Mouse (Mus musculus): ENCODE data around the gene Stac2. TPM values are rescaled to one million over a fixed set of nuclear protein-coding genes. Genes with fewer than 3 reads are reported as not detected.
A peak's percentile ranks its signal among the peaks of the same experiment; 100 is the strongest.

The Stac2 gene
- polyA plus RNA-seq, 1 experiment: 37.7 TPM

GRCm38 (mm10) chr11:97994539-97995100 lies 58.6 kb downstream of the Stac2 start:
- WGBS: 9% methylated on average over 13 of the region's 13 CpGs
- peak overlapping the region; percentile 61 for H3K4me3 ChIP-seq (replicated peaks; ENCODE audit: insufficient read depth, low read depth, low read length)
- H3K4me1 ChIP-seq (ENCODE audit: control insufficient read depth, insufficient read depth, low read length): peaks cover 6% of the 10 kb centered on the region
- TF ChIP-seq CTCF (IDR thresholded peaks at IDR 0.05; ENCODE audit: borderline replicate concordance, insufficient read depth, low read depth, low read length) (peak; percentile 68), POLR2A (IDR thresholded peaks at IDR 0.05; ENCODE audit: borderline replicate concordance, insufficient read depth, low read length) (no peak)
- H3K27me3 ChIP-seq (ENCODE audit: control insufficient read depth, insufficient read depth, low read length): no peaks in the 10 kb centered on the region
- H3K27ac ChIP-seq (ENCODE audit: insufficient read depth, low read length): no peak overlapping the region
- peak; percentile 66 to 77 for DNase-seq

- DNase-seq: peak; percentile 88 to 92
- under 1% methylated on average over 26 of the region's 26 CpGs for WGBS
- peaks cover 6% of the 10 kb centered on the region; the same call in 1 of the 2 replicates for H3K4me1 ChIP-seq (ENCODE audit: control insufficient read depth, insufficient read depth, low read length)
- H3K27me3 ChIP-seq (ENCODE audit: control insufficient read depth, insufficient read depth, low read length): no peaks in the 10 kb centered on the region
- peak overlapping the region; percentile 92 for H3K4me3 ChIP-seq (replicated peaks; ENCODE audit: insufficient read depth, low read depth, low read length)
- H3K27ac ChIP-seq (ENCODE audit: insufficient read depth, low read length): peak overlapping the region; percentile 69; the same call in 1 of the 2 replicates
- TF ChIP-seq POLR2A (IDR thresholded peaks at IDR 0.05; ENCODE audit: borderline replicate concordance, insufficient read depth, low read length): no peak
- no peak for TF ChIP-seq CTCF (IDR thresholded peaks at IDR 0.05; ENCODE audit: borderline replicate concordance, insufficient read depth, low read depth, low read length)
These were observed 64.6 kb downstream of the Stac2 start for GRCm38 (mm10) chr11:97988530-97989096.

- TF ChIP-seq POLR2A (IDR thresholded peaks at IDR 0.05; ENCODE audit: borderline replicate concordance, insufficient read depth, low read length) (no peak), CTCF (IDR thresholded peaks at IDR 0.05; ENCODE audit: borderline replicate concordance, insufficient read depth, low read depth, low read length) (peak; percentile 46; the same call in 1 of the 2 replicates)
- H3K27ac ChIP-seq (ENCODE audit: insufficient read depth, low read length): peak overlapping the region; percentile 69; the same call in 1 of the 2 replicates
- DNase-seq: peak; percentile 88 to 97
- WGBS: 2% methylated on average over 42 of the region's 42 CpGs
- H3K4me1 ChIP-seq (ENCODE audit: control insufficient read depth, insufficient read depth, low read length): peaks cover 6% of the 10 kb centered on the region; the same call in 1 of the 2 replicates
- no peaks in the 10 kb centered on the region for H3K27me3 ChIP-seq (ENCODE audit: control insufficient read depth, insufficient read depth, low read length)
- H3K4me3 ChIP-seq (replicated peaks; ENCODE audit: insufficient read depth, low read depth, low read length): peak overlapping the region; percentile 92
These were observed 65.4 kb downstream of the Stac2 start for GRCm38 (mm10) chr11:97987551-97988526.

- WGBS: 42% methylated on average over 15 of the region's 17 CpGs
- no peak for DNase-seq
- TF ChIP-seq CTCF (IDR thresholded peaks at IDR 0.05; ENCODE audit: borderline replicate concordance, insufficient read depth, low read depth, low read length) (no peak), POLR2A (IDR thresholded peaks at IDR 0.05; ENCODE audit: borderline replicate concordance, insufficient read depth, low read length) (no peak)
- Histone ChIP-seq H3K4me3 (replicated peaks; ENCODE audit: insufficient read depth, low read depth, low read length) (peak overlapping the region; percentile 55), H3K27ac (ENCODE audit: insufficient read depth, low read length) (no peak overlapping the region), H3K4me1 (ENCODE audit: control insufficient read depth, insufficient read depth, low read length) (peaks cover 6% of the 10 kb centered on the region; the same call in 1 of the 2 replicates), H3K27me3 (ENCODE audit: control insufficient read depth, insufficient read depth, low read length) (no peaks in the 10 kb centered on the region)
These were observed 66.4 kb downstream of the Stac2 start for GRCm38 (mm10) chr11:97986738-97987465.

Other genes with a start within 250 kb of the Stac2 start
- 117 TPM in 2 replicates for gene B230217C12Rik, start 212.7 kb downstream of the Stac2 start, polyA plus RNA-seq (2012; rRNA removed)
- 0.98 and 1.1 TPM in 2 replicates for gene Fbxo47, start 169.3 kb downstream of the Stac2 start, polyA plus RNA-seq (2012; rRNA removed)
- 46.2 and 51.5 TPM in 2 replicates for gene Plxdc1, start 67.0 kb downstream of the Stac2 start, polyA plus RNA-seq (2012; rRNA removed)
- gene Arl5c, start 57.3 kb downstream of the Stac2 start, polyA plus RNA-seq (2012; rRNA removed): 2.0 and 2.2 TPM in 2 replicates
- 34.6 and 37.5 TPM in 2 replicates for gene Cacnb1, start 30.4 kb downstream of the Stac2 start, polyA plus RNA-seq (2012; rRNA removed)
- gene Rpl19, start 26.8 kb downstream of the Stac2 start, polyA plus RNA-seq (2012; rRNA removed): 746 and 786 TPM in 2 replicates
- gene Fbxl20, start 96.9 kb upstream of the Stac2 start, polyA plus RNA-seq (2012; rRNA removed): 23.0 and 25.1 TPM in 2 replicates
- 27.0 and 29.0 TPM in 2 replicates for gene Med1, start 139.8 kb upstream of the Stac2 start, polyA plus RNA-seq (2012; rRNA removed)
- gene Cdk12, start 149.6 kb upstream of the Stac2 start, polyA plus RNA-seq (2012; rRNA removed): 23.3 and 24.9 TPM in 2 replicates

Measured in cerebellum, adult 2 months (tissue).